ENCODE assay signal across 19 mouse cellular contexts in the genomic region with DNA sequence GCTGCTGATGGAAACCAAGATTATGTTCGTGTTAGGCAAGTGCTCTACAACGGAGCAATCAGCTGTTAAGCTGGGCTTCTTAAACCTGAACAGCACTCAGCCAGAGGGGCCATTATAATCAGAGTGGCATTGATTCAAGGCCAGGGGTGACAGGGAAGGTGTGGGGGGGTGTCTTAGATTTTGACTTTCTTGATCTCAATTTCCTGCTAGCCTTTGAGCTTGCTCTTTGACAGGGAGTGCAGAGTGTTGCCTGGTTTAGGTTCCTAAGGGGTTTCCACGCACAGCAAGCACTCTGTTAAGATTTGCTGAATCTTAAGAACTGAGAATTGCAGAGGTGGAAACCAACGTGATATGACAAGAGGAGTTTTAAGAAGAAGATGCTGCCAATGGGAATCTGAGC. TPM values are rescaled to one million over a fixed set of nuclear protein-coding genes. Genes with fewer than 3 reads are reported as not detected.
"Had no signal": no experiment of that assay in that cellular context is flagged by ENCODE, and none has a peak within 500 bp of the region (broad histone marks: within the 10 kb centered on the region; RNA-seq: fewer than 3 reads in every experiment).

No protein-coding gene starts in this region.

- H3K27ac ChIP-seq: limb, embryonic 15.5 days; liver, embryonic 12.5 days; neural tube, embryonic 15.5 days; stomach, embryonic 15.5 days had no signal

- H3K36me3 ChIP-seq: limb, embryonic 15.5 days; liver, embryonic 12.5 days; neural tube, embryonic 15.5 days; stomach, embryonic 15.5 days had no signal

- ATAC-seq: inflammation-experienced regulatory T-cells, adult 6 months; intestine, postnatal 0 days; liver, embryonic 12.5 days had no signal

- H3K4me2 ChIP-seq: limb, embryonic 15.5 days; liver, embryonic 12.5 days; lung, embryonic 14.5 days; midbrain, embryonic 11.5 days; neural tube, embryonic 15.5 days; stomach, embryonic 15.5 days had no signal

- H3K9me3 ChIP-seq: limb, embryonic 15.5 days; liver, embryonic 12.5 days; megakaryocyte, embryonic 14.5 days; neural tube, embryonic 15.5 days; stomach, embryonic 15.5 days had no signal

- DNase-seq: kidney, adult 8-10 months; kidney, postnatal 25 days; left cerebral cortex, postnatal 4 days; lung, embryonic 14.5 days; lung, postnatal 10 days; lung, postnatal 4 days; thymus, postnatal 36 days had no signal

- H3K4me1 ChIP-seq: limb, embryonic 15.5 days; liver, embryonic 12.5 days; neural tube, embryonic 15.5 days; stomach, embryonic 15.5 days had no signal

- H3K4me3 ChIP-seq: limb, embryonic 15.5 days; liver, embryonic 12.5 days; megakaryocyte, embryonic 14.5 days; neural tube, embryonic 15.5 days; stomach, embryonic 15.5 days had no signal

- H3K9ac ChIP-seq: limb, embryonic 15.5 days; liver, embryonic 12.5 days; lung, embryonic 14.5 days; neural tube, embryonic 15.5 days; stomach, embryonic 15.5 days had no signal

- H3K27me3 ChIP-seq: limb, embryonic 15.5 days; liver, embryonic 12.5 days; megakaryocyte, embryonic 14.5 days; neural tube, embryonic 15.5 days; stomach, embryonic 15.5 days had no signal

RNA-seq across cellular contexts. Expression of a gene that starts 11.4 kb away (rescaled TPM):
- total RNA-seq: layer of hippocampus, postnatal 25 days; left cerebral cortex, postnatal 4 days; midbrain, postnatal 0 days had no signal
- polyA plus RNA-seq: liver, embryonic 12.5 days; neural tube, embryonic 11.5 days; neural tube, embryonic 15.5 days had no signal

RNA-seq across cellular contexts. Expression of a gene that starts 38.4 kb away (rescaled TPM):
- polyA plus RNA-seq: testis, adult 2 months had no signal
